Mouse (Mus musculus): ENCODE results near the gene Radil. TPM values are rescaled to one million over a fixed set of nuclear protein-coding genes. Genes with fewer than 3 reads are reported as not detected.

Radil gene
- total RNA-seq, 2 experiments from 2014 or later: 1.9 to 3.4 TPM

GRCm38 (mm10) chr5:142545014-142545795 lies 5.7 kb downstream of the Radil start:
- DNase-seq: no peak

DNA sequence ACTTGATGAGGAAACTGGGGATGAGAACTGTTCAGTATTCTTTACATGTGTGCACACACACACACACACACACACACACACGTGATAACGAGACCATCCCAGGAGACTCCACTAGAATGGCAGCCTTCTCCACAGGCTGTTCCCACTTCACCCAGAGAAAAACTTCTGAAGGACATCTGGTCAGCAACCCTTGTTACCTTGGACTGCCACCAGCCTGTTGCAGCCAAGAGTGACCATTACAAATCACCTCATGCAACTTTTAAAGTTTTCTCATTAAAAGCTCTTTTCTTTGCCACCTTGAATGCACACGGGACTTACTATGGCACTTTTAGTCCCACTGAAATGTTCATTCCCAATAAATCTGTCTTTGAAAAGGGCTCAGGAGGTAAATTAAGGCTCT lies 13.6 kb downstream of the Radil start:
- no peak for DNase-seq

DNA sequence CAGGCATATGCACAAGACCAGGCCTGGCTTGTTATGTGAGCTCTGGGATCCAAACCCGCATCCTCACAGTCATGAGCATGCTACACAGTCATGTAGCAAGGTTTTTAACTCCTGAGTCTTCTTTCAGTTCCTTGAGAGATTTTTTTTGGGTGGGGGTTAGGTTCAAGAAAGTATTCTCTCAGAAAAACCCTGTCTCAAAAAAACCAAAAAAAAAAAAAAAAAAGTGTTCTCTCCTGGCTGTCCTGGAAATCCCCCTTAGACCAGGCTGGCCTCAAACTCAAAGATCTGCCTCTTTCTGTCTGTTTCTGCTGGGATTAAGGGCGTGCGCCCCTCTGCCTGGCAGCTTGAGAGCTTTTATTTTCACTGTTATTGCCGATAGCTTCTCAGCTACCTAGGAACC lies 15.5 kb downstream of the Radil start:
- DNase-seq: no peak

GRCm38 (mm10) chr5:142529915-142530314 lies 21.0 kb downstream of the Radil start, which contains the start of gene Papolb:
TSS of gene Papolb (minus strand) at chr5:142530076.
- no peak for DNase-seq

DNA sequence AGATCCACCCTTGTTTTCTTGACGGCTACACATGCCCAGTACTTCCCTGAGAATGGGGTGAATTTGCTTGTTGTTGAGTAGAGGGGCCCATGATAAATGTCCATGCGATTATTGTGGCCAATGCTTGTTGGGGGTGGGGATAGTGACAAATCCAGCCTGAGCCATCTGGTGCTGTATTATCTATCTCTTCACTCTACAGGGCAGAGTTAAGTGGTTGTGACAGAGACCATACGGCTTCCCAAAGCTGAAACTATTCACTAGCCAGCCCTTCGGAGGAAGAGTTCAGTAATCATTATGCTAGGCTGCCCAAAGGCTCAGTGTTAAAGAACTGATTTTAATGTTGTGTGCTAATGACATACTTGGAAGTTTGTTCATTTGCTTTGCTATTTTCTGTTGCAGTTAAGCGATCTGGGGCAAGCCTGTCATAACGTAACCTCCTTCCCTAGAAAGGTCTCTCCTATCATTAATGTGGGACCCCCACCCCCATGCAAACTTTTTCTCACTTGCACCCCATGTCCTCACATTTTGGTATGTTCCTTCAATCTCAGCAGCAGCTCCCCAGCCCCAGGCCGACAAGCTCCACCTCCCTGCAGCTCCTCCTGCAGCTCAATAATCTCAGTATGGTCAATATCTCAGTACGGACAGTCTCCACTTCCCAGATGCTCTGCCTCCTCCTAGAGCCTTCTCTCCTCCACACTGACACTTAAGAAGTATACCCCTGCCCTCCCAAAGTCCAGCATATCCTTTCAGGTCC lies 26.0 kb downstream of the Radil start:
- DNase-seq: no peak

DNA sequence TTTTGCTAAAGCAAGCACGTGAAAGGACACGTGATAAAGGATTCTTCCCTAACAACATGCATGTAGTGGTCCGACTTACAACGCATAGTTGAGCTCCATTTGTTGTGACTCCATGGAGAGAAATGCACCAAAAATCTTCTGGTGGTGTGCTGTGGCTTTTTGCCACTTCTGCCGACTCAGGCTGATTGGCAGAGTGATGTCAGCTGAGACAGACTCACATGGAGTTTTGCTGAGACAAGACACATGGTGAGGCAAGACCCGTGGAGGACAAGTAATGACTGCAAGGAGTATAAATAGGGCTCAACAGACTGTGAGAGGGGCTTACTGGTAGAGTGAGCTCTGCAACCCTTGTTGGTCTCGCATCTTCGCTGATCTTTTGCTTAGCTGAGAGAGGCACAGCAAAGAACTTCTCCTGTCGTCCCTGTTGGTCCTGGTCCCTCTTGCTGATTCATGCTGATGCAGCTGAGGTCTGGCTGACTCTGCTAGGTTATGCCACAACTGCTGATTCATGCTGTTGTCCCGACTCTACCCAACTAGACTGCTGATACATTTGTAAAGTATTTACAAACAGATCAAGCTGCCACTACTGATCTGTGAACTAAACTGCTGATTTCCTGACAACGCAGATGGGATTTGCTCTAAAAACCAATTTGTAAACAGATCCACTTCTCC lies 29.6 kb downstream of the Radil start:
- DNase-seq: no peak

GRCm38 (mm10) chr5:142520360-142520759 lies 30.5 kb downstream of the Radil start:
- DNase-seq: no peak

- no peak for DNase-seq
These were observed 31.9 kb downstream of the Radil start for GRCm38 (mm10) chr5:142518973-142519372.

DNA sequence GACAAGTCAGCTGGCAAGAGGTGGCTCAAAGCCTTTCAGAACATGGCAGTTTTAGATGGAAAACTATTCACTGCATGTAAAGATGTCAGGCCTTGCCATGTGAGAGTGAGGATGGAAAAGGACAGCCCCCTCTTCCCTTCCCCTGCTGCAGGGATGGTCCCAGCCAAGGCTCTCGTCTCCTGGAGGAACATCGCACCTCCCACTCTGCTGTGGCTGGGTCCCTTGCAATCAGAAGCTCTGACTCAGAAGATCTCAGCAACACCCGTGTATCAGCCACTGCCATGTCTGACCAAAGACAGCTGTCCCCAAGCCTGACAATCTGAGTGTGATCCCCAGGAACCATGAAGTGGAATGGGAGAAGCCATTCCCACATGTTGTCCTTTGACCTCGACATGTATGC lies 38.8 kb downstream of the Radil start:
- no peak for DNase-seq

- no peak for DNase-seq
These were observed 40.9 kb downstream of the Radil start for GRCm38 (mm10) chr5:142510061-142510414.

DNA sequence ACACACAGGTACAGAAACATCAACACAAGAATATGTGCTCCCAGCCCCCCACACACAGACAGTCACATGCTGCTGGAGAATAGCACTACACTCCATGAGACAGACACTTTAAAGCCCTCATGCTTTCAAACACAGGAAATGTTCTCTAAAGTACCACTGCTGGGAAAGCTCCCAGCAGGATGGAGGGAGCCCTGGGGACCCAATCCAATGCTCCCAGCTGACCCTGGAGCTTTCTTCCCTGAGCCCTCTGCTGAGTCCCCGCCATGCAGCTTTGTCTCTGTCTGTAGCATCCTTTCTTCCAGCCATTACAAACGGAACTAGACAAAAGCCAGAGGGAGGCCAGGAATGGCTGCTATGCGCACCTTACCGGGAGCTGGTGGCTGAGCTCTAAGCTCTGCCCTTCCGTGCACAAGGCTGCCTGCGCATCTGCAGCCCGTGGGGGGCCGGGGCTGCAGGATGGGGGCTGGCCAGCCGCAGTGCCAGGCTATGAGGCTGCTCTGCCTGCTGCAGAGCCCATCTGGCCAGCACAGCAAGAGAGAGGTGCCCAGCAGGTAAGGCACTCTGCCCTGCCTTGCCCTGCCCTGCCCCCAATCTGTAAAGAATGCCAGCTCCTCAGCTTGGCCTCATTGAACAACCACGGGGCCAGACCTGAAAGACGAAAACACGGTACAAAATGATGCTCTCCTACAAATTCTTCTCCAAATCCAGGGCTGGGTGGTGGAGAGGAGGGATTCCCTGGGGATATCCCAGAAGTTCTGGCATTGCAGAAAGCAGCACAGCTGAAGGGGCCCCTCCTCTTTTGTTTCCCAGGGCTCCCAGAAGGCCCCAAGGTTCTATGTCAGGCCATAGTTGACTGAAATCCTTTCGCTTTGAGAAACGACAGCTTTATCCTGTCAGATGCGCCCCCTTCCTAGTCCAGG lies 41.5 kb downstream of the Radil start:
- DNase-seq: peak; percentile 21

DNA sequence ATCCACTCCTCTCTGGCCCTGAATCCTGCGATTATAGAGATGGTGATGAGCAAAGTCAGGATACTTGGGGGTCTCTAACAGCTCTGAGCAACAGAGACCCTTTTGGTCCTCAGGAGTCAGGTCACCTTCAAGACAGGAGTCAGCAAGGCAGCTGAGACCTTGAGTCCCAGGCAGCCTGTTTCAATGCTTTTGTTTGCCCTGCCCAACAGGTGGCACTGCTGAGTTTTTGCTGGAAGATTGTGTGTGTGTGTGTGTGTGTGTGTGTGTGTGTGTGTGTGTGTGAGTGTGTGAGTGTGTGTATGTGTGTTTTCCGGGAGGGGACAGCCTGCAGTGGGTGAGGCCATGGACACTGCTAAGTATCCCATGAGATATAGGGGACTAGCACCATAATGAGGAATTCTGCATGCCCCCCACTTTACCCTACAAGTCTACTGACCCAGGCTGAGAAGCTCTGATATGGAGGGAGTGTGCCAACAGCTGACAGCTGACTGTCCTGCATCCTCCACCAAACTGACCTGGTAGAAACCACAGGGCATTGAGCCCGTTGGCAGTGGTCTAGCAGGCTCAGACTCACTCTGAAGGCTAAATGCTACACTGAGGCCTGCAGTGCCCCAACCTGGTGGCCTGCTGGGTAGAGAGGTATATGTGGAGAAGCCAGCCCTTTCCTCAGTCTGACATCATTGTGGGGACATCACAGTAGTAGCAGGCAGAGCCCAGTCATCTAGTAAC lies 45.0 kb downstream of the Radil start:
- DNase-seq: no peak

DNA sequence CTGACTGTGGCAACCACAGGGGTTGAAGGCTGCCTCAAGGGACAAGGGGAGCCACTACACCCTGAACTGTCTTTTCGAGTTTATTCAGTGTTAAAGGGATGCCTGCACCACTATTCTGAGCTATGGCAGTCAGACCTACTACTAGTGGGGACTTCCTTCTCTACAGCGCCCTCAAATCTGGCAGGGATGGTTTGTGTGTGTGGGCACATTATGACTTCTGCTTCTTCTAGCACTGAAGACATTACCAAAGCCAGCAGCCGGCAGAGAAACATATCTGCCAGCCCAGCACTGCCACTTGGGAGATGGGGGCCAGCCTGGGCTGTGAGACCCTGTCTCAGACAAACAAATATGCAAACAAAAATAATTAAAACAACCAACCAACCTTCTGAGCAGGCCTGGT lies 46.7 kb downstream of the Radil start:
- no peak for DNase-seq

DNA sequence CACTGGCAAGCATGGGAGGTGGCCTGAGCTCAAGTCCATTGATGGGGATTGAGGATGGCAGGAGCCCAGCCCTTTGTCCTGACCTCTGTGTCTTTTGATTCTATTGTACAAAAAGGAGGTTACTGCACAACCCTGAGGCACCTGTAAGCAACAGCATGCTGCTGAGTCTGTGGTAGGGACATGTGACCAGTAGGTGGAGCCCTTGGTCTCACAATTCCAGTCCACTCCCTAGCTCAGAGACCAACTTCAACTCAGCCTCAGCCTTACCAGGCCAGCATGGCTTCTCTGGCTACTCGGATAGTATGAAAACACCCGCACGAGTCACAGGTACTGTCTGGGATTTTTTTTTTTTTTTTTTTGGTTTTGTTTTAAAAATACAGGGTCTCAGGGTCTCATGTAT lies 48.5 kb downstream of the Radil start:
- DNase-seq: peak; percentile 62

GRCm38 (mm10) chr5:142500918-142501317 lies 50.0 kb downstream of the Radil start:
- DNase-seq: no peak

- DNase-seq: no peak
These were observed 51.9 kb downstream of the Radil start for GRCm38 (mm10) chr5:142498964-142499363.

DNA sequence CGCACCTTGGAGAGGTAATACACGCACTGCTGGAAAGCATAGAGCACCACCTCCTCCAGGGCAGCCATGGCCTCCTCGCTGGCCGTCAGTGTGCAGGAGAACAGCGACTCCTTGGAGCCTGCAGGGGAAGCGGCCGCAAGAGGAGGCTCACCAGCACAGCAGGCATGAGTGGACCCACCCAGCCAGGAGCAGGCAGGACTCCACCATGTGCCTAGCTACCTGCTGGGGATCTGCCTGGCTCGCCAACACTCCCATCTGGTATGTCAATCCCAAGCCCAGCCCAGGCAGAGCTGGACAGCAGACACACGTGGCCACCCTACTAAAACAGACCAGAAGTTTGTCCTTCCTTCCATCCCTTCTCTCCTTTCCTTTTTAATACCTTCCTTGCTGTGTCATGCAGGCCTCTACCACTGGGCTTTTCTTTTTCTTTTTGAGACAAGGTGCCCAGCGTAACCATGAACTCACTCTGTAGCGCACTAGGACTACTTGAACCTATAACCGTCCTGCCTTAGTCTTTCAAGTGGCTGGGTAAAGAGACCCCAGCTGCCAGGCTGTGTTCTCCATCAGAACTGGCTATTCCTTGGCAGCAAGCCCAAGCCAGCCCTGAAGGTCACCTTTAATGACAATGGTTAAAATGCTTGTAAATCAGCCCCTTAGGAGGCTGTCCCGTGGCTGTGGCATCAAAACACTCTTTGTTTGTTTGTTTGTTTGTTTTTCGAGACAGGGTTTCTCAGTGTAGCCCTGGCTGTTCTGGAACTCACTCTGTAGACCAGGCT lies 55.4 kb downstream of the Radil start:
- DNase-seq: no peak

- DNase-seq: no peak
These were observed 57.6 kb downstream of the Radil start for GRCm38 (mm10) chr5:142493307-142493706.

DNA sequence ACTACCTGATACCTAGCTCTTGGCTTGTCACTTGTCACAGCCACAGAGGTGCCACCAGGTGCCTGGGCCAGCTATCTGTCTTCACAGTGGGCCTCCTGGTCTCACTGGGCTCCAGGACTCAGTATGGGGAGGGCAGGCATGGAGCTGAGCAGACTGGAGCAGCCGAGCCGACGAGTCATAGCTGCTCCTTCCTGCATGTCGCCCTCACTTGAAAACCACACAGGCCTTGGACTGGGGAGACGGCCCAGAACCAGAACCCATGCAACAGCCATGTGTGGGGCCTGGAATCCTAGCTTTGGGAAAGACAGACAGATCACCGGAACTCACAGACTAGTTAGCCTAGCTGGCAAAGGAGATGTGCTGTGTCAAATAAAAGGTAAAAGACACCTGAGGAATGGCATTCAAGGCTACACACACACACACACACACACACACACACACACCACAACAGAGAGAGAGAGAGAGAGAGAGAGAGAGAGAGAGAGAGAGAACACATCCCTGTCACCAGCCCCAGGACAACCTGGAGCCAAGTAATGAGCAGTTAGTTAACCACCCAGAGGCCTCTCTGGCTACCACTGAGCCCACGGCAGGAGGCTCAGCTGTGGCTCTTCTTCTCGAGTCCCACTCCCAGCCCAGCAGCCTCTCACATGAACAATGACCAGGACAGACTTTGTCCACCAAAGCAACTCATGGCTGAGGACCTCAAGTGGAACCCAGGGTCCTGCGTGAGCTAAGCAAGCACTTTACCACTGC lies 60.8 kb downstream of the Radil start:
- DNase-seq: no peak

DNA sequence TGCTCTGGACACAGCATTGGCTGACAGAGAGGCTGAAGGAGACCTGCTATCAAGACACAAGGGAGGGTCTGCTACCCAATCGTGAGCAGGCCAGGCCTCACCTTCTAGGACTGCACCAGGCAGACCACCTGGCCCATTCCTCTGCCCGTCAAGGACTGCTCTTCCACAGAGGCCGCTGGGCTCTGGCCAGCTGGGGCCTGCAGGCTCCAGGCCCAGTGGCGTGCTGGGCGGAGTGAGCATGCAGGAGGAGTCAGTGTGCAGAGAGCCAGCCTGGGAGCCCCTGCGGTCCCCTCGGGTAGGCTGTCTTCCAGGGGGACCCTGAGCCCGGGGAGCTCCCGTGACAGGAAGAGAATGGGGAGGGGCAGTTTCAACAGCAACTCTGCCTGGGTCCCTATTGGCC lies 64.2 kb downstream of the Radil start:
- DNase-seq: no peak
